Mouse (Mus musculus) mature B cell (primary cell): ENCODE data around the gene Adamtsl4.
"Not testable (repeated sequence)": the region's sequence is repeated elsewhere in the genome, so short reads cannot be mapped to it uniquely, and the experiment has no call there.

ENCODE experiments used
- in situ Hi-C: fragments of 300-500 bp; cut with MboI; formaldehyde crosslinking; loops from 2 replicates; pipeline ENCODE4 v1.14.3; 2019

The Adamtsl4 gene

GRCm38 (mm10) chr3:95676745-95677419 lies 10.8 kb downstream of the Adamtsl4 start:
- in situ Hi-C loops: loop anchor here (5.0 kb wide), 1 partner anchor 35 kb away; no protein-coding TSS in a partner anchor

GRCm38 (mm10) chr3:95675301-95676092 lies 12.2 kb downstream of the Adamtsl4 start:
- in situ Hi-C loops: loop anchor here (5.0 kb wide), 1 partner anchor 33 kb away; no protein-coding TSS in a partner anchor

GRCm38 (mm10) chr3:95674812-95675211 lies 12.9 kb downstream of the Adamtsl4 start:
- in situ Hi-C loops: loop anchor here (5.0 kb wide), 1 partner anchor 33 kb away; no protein-coding TSS in a partner anchor

- in situ Hi-C loops: no loop called here
Observed at GRCm38 (mm10) chr3:95674236-95674635, 13.5 kb downstream of the Adamtsl4 start.

GRCm38 (mm10) chr3:95673707-95674211 lies 14.0 kb downstream of the Adamtsl4 start:
- in situ Hi-C loops: no loop called here

- in situ Hi-C loops: no loop called here
Observed at GRCm38 (mm10) chr3:95672861-95673706, 14.6 kb downstream of the Adamtsl4 start.

GRCm38 (mm10) chr3:95672461-95672860 lies 15.3 kb downstream of the Adamtsl4 start:
- in situ Hi-C loops: no loop called here

GRCm38 (mm10) chr3:95671201-95671600 lies 16.5 kb downstream of the Adamtsl4 start:
- in situ Hi-C loops: no loop called here

GRCm38 (mm10) chr3:95670419-95670818 lies 17.3 kb downstream of the Adamtsl4 start:
- in situ Hi-C loops: not testable (repeated sequence)

- in situ Hi-C loops: no loop called here
Observed at GRCm38 (mm10) chr3:95669309-95669665, 18.4 kb downstream of the Adamtsl4 start.

- in situ Hi-C loops: no loop called here
Observed at GRCm38 (mm10) chr3:95668589-95669308, 19.0 kb downstream of the Adamtsl4 start.

GRCm38 (mm10) chr3:95668026-95668425 lies 19.7 kb downstream of the Adamtsl4 start:
- in situ Hi-C loops: no loop called here

- in situ Hi-C loops: no loop called here
Observed at GRCm38 (mm10) chr3:95667521-95667920, 20.2 kb downstream of the Adamtsl4 start.

GRCm38 (mm10) chr3:95666124-95666844 lies 21.4 kb downstream of the Adamtsl4 start:
- in situ Hi-C loops: no loop called here

- in situ Hi-C loops: no loop called here
Observed at GRCm38 (mm10) chr3:95664940-95665352, 22.8 kb downstream of the Adamtsl4 start.

- in situ Hi-C loops: no loop called here
Observed at GRCm38 (mm10) chr3:95663969-95664608, 23.6 kb downstream of the Adamtsl4 start.

GRCm38 (mm10) chr3:95663486-95663885 lies 24.2 kb downstream of the Adamtsl4 start:
- in situ Hi-C loops: no loop called here

GRCm38 (mm10) chr3:95662724-95663449 lies 24.8 kb downstream of the Adamtsl4 start:
- in situ Hi-C loops: no loop called here

- in situ Hi-C loops: no loop called here
Observed at GRCm38 (mm10) chr3:95661945-95662715, 25.6 kb downstream of the Adamtsl4 start.
